Mouse (Mus musculus) c-Kit-positive CD71-negative TER-119-negative erythroid progenitor cells, embryonic 14.5 days (primary cell): ENCODE measurements around the gene Rnf144a.

Source experiments
- DNase-seq: peaks from one replicate; pipeline ENCODE4 v3.0.0-alpha.2; 2013; ENCODE audit warnings: low read depth

The Rnf144a gene

GRCm38 (mm10) chr12:26373721-26374120 lies 41.3 kb downstream of the Rnf144a start:
- no peak for DNase-seq

GRCm38 (mm10) chr12:26370004-26370403 lies 45.0 kb downstream of the Rnf144a start:
- DNase-seq: no peak

DNA sequence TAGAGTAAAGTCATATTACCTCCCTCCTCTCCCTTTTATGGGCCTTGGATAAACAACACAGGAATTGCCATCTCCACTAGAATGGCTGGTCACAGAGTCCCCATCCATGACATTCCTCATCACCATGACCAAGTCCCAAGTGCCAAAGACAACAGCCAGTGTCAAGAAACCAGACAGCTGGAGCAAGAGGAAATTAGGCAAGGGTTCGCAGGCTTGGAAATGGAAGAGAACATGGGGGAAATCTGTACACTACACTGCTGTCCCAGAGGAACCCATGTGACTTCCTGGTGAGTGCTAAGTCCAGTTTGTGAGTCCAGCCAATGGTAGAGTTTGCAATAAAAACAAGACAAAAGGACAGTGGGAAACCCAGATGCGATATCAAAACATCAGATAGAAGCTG lies 47.7 kb downstream of the Rnf144a start:
- DNase-seq: no peak

GRCm38 (mm10) chr12:26366372-26366771 lies 48.7 kb downstream of the Rnf144a start:
- no peak for DNase-seq

- DNase-seq: no peak
Measured at GRCm38 (mm10) chr12:26365531-26366315, 49.3 kb downstream of the Rnf144a start.

GRCm38 (mm10) chr12:26364822-26365221 lies 50.2 kb downstream of the Rnf144a start:
- DNase-seq: no peak

- no peak for DNase-seq
Measured at GRCm38 (mm10) chr12:26360946-26361523, 54.0 kb downstream of the Rnf144a start.

DNA sequence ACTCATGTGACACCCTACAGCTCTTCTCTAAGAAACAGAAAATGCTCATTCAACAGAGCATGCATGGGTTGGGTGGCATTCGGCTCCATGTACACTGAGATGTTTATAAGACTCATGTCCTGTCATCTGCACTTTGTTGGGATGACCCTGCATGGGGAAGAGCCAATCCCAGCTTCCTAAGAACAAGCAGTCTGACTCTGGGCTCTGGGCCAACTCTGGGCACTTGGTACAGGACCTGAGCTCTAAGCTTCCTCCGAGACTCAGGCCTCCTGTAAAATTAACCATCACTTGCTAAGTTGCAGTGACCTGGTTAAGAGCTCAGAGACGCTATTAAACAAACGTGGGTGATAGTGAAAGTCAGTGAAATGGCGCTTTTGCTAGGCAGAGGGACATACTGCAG lies 55.2 kb downstream of the Rnf144a start:
- DNase-seq: no peak

GRCm38 (mm10) chr12:26359241-26359640 lies 55.8 kb downstream of the Rnf144a start:
- DNase-seq: no peak

GRCm38 (mm10) chr12:26357246-26357645 lies 57.8 kb downstream of the Rnf144a start:
- no peak for DNase-seq

GRCm38 (mm10) chr12:26356191-26356590 lies 58.9 kb downstream of the Rnf144a start:
- no peak for DNase-seq

DNA sequence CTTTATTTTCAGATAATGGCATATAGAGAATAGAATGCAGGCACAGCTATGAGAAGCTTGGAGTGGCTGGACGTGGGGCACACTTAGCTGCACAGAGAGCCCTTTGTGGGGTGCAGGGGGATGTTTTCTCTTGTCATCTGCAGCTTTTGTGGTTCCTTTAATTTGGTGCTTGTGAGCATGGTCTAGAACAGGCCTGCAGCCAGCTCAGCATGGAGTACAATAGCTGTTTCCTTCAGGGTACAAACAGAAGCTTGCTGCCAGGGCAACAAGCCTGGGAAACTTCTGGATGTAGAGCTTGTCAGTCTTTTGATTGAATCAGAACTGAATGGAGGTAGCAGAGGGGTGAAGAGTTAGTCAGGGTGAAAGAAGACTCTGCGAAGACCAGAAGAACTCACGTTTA lies 63.7 kb downstream of the Rnf144a start:
- DNase-seq: no peak

DNA sequence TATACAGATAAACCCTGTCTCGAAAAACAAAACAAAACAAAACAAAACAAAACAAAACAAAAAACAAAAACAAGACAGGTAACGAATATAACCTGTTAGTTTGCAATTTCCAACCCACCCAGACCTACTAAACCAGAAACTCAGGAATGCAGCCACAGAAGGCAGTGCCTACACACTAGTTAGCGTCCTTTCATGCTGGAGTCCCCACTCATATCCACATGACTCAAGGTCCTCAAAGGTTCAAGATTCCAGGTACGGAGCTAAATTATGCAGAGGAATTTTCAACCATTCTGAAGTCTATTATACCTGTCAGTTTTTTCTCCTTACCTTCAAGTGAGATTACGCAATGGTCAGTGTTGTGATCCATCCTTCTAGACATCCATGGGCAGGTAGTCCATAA lies 70.6 kb downstream of the Rnf144a start:
- no peak for DNase-seq

DNA sequence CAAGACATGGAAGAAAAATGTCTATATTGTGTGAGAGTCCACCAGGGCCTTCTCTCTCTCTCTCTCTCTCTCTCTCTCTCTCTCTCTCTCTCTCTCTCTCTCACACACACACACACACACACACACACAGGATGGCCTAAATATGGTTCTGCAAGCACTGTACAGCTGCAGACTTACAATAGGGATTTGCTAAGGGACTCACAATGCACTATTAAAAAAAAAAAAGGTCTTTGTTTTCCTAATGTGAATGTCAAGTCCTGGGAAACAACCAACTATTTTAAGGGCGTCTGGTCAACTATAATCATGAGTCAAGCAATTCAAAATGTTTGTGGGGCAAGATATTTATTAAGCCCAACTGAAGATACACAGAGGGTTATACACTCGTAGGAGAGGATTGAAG lies 71.9 kb downstream of the Rnf144a start:
- no peak for DNase-seq

DNA sequence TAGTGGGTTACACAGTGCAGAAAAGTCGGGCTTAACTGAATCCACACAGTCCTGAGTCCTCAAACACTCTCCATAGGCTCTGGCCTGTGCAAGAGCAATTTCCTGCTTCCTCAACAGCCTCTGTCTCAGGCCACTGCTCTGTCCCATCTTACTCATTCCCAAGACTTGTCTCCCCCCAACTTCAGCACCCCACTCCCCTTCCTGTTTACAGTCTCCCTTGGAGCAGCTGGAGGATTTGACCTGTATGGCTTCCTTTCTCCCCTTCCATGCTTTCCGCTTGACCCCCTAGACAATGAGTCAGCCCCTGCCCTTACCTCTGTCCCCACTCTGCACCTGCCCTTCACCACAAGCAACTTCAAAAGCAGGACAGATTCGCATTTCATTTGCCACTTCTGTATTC lies 72.4 kb downstream of the Rnf144a start:
- DNase-seq: no peak

- DNase-seq: no peak
Measured at GRCm38 (mm10) chr12:26342086-26342485, 73.0 kb downstream of the Rnf144a start.

DNA sequence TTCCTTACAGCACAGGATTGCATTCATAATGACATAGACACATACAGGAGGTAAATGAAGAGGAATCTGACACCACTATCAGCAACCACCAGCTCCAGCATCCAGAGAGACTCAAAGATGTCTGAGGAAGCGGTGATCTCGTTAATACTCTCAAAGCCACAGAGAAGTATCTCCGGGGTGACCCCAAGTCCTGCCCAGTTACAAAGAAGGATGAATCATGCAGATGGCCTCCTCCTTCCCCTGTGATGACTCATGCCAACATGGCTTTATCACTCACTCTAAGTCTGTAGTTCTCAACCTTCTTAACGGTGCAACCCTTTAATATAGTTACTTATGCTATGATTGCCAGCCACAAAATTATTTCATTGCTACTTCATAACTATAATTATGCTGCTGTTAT lies 74.4 kb downstream of the Rnf144a start:
- peak; percentile 10 for DNase-seq

GRCm38 (mm10) chr12:26339886-26340285 lies 75.2 kb downstream of the Rnf144a start:
- no peak for DNase-seq

DNA sequence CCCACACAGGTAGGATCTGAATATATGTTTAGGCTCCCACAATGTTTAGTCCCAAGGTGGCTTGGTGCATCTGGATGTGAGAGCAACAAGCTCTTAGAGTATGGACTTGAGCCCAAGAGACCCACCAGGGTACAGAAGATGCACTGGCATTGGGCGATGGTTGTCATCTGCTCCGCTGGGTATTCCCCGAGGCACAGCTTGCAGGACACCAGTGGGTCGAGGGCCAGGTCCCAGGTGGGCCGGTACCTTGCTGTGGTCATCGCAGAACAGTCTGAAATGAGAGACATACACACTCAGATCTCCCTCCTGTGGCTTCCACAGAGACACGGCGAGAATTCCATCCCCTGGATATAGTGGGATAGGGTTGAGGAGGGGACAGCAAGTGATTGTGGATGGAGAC lies 75.9 kb downstream of the Rnf144a start:
- no peak for DNase-seq

DNA sequence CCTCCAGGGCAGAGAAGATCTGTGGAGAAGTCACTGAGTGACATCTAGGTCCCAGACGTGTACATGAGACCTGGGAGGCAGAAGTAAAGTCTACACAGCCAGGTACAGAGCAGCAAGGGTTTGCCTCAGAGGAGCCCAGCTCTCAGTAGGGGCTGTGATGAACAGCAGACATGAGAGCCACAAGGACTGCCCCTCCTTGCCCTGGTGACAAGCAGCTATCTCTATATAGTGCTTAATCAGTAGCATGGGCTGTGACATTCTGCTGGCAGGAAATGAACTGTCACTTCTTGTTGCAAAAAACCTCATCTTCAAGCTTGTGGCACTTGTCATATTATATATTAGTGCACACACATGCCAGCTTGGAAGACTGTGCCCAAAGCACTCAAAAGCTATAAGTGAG lies 81.4 kb downstream of the Rnf144a start:
- no peak for DNase-seq

DNA sequence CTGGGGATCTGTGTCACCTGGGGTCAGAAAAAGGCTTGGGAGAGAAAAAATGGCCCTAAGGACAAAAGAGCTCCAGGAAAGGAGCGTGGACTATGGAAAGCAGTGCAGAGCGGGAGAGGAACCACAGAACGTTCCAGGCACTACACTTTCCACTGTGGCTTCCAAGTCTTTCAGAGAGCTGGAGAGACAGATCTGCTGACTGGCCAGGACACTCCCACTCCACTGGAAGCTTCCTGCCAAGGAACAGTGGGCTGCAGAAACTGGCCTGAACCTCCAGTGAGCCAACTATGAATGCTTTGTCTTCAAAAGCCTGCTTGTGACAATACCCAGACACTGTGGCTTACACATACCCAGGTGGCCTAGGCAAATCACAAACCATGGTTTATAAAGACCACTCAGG lies 84.0 kb downstream of the Rnf144a start:
- DNase-seq: no peak

DNA sequence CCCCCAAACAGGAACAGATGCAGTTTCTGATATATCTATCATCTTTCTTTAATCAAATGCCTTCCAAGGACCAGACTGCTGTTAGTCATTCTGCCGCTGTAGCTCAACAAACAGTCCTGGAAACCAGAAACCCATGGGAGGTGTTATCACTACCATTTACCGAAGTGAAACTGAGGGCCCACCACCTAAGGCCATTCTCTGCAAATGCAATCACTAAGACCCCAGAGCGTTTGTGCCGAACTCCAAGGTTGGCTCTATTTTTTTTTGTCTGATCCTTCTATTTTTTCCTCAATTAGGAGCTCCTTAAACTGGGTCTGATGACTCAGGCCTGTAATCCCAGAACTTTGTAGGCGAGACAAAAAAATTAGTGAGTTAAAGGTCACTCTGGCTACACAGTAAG lies 85.3 kb downstream of the Rnf144a start:
- no peak for DNase-seq

GRCm38 (mm10) chr12:26329031-26329675 lies 85.9 kb downstream of the Rnf144a start:
- DNase-seq: no peak
